Mouse (Mus musculus) frontal cortex, postnatal 36 days (tissue): ENCODE results near the gene Patl1.
"Not testable (repeated sequence)": the region's sequence is repeated elsewhere in the genome, so short reads cannot be mapped to it uniquely, and the experiment has no call there.

Experiments
- DNase-seq, 2 experiments: peaks; one replicate each; pipeline ENCODE4 v3.0.0; 2022; ENCODE audit warnings: low spot score in 2 of 2

Gene Patl1

GRCm38 (mm10) chr19:11966201-11966636 lies 54.0 kb downstream of the Patl1 start:
- peak; percentile 45 to 48 for DNase-seq

GRCm38 (mm10) chr19:11969155-11970050 lies 57.2 kb downstream of the Patl1 start:
- no peak for DNase-seq

GRCm38 (mm10) chr19:11973511-11974222 lies 61.5 kb downstream of the Patl1 start:
- DNase-seq: no peak

GRCm38 (mm10) chr19:11974223-11974540 lies 62.0 kb downstream of the Patl1 start:
- DNase-seq: no peak

- no peak for DNase-seq
Measured at GRCm38 (mm10) chr19:11975683-11976082, 63.5 kb downstream of the Patl1 start.

GRCm38 (mm10) chr19:11977363-11977762 lies 65.2 kb downstream of the Patl1 start:
- DNase-seq: no peak

GRCm38 (mm10) chr19:11980471-11980870 lies 68.3 kb downstream of the Patl1 start:
- DNase-seq: no peak

- DNase-seq: not testable (repeated sequence)
Measured at GRCm38 (mm10) chr19:11984614-11985013, 72.4 kb downstream of the Patl1 start.

- DNase-seq: no peak
Measured at GRCm38 (mm10) chr19:11987841-11988240, 75.6 kb downstream of the Patl1 start.

- no peak for DNase-seq
Measured at GRCm38 (mm10) chr19:11989334-11989733, 77.1 kb downstream of the Patl1 start.

- DNase-seq: no peak
Measured at GRCm38 (mm10) chr19:11992034-11992433, 79.8 kb downstream of the Patl1 start.

GRCm38 (mm10) chr19:11992441-11993029 lies 80.3 kb downstream of the Patl1 start:
- no peak for DNase-seq
